Comparison of ENCODE assay signal across 13 mouse cellular contexts in the genomic region with DNA sequence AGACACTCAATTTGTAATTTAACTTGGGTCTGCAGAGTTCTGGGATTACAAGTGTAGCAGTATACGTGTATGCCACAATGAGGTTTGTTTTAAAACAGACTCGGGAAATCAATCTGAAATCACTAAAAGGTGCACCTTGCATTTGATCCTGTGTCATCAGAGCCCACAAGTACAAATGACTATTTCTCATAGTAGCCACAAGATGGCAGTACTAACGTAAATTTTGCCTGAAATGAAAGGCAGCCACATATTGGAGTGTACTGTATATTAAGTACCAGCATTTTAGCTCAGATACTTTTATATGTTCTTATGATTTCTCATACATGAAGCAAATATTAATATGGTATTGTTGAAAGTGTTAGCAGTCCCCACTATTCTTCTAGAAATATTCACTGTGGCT.
A peak's percentile ranks its signal among the peaks of the same experiment; 100 is the strongest.
DNase-seq lines count a peak whose midpoint lies in the region; ATAC-seq and TF ChIP-seq lines count a peak whose summit lies in the region.
"Had no signal": no experiment of that assay in that cellular context is flagged by ENCODE, and none has a peak within 500 bp of the region (broad histone marks: within the 10 kb centered on the region; RNA-seq: fewer than 3 reads in every experiment).

No protein-coding gene starts in this region.

- H3K27me3 ChIP-seq in liver, postnatal 0 days (ENCODE audit: insufficient read depth, low read length), result no peaks in the 10 kb centered on the region
- H3K27me3 ChIP-seq in forebrain, postnatal 0 days (ENCODE audit: insufficient read depth, low read length), result no peaks in the 10 kb centered on the region
- H3K27me3 ChIP-seq: CH12.LX; lung, embryonic 15.5 days had no signal

- no peak overlapping the region for H3K27ac ChIP-seq in gastrocnemius, adult 2 months
- H3K27ac ChIP-seq in liver, postnatal 0 days (ENCODE audit: low read depth), result no peak overlapping the region
- H3K27ac ChIP-seq in forebrain, postnatal 0 days (ENCODE audit: low read depth, low read length), result no peak overlapping the region
- H3K27ac ChIP-seq: lung, embryonic 15.5 days had no signal

- H3K9ac ChIP-seq in liver, postnatal 0 days (replicated peaks), result no peak overlapping the region
- H3K9ac ChIP-seq in forebrain, postnatal 0 days, result no peak overlapping the region
- H3K9ac ChIP-seq: lung, embryonic 15.5 days had no signal

- no peak overlapping the region for H3K4me3 ChIP-seq in gastrocnemius, adult 2 months
- no peak overlapping the region for H3K4me3 ChIP-seq in liver, postnatal 0 days (ENCODE audit: low read depth, low read length)
- H3K4me3 ChIP-seq in forebrain, postnatal 0 days (ENCODE audit: low read depth, low read length), result no peak overlapping the region
- H3K4me3 ChIP-seq: lung, embryonic 15.5 days; myocyte had no signal

- no peaks in the 10 kb centered on the region for H3K9me3 ChIP-seq in liver, postnatal 0 days (ENCODE audit: low read length)
- no peaks in the 10 kb centered on the region for H3K9me3 ChIP-seq in forebrain, postnatal 0 days (ENCODE audit: low read length)
- H3K9me3 ChIP-seq: lung, embryonic 15.5 days had no signal

- 13% methylated on average over 3 of the region's 3 CpGs for WGBS in liver, postnatal 0 days (ENCODE audit: insufficient replicate concordance)
- 26% methylated on average over 3 of the region's 3 CpGs for WGBS in forebrain, postnatal 0 days

- DNase-seq in gastrocnemius, adult 2 months, result no peak
- DNase-seq in gastrocnemius, postnatal 36 days, result no peak
- no peak for DNase-seq in liver, postnatal 0 days
- DNase-seq in liver (no peak), NIH3T3 (ENCODE audit: low read depth) (peak; percentile 38)
- peak; percentile 12 for DNase-seq in forebrain, postnatal 0 days
- DNase-seq in left cerebral cortex, postnatal 14 days (ENCODE audit: low spot score in 2 of 2), result no peak
- DNase-seq in Muller cell, postnatal 12 days (ENCODE audit: inconsistent ontology term), result no peak
- DNase-seq: heart, postnatal 36 days; kidney, postnatal 10 days had no signal

- H3K4me2 ChIP-seq in liver, postnatal 0 days (ENCODE audit: low read depth, low read length), result no peak overlapping the region
- no peak overlapping the region for H3K4me2 ChIP-seq in forebrain, postnatal 0 days (ENCODE audit: low read depth)
- H3K4me2 ChIP-seq: lung, embryonic 15.5 days had no signal

- peak; percentile 52 for TF ChIP-seq CTCF in gastrocnemius, adult 2 months (IDR thresholded peaks at IDR 0.05)
- peak; percentile 34 for TF ChIP-seq CTCF in liver, postnatal 0 days (IDR thresholded peaks at IDR 0.05; ENCODE audit: low read depth)
- peak; percentile 48 for TF ChIP-seq CTCF in forebrain, postnatal 0 days (IDR thresholded peaks at IDR 0.05; ENCODE audit: low read depth)

- no peak for ATAC-seq in liver, postnatal 0 days
- ATAC-seq in forebrain, postnatal 0 days, result peak; percentile 23; the same call in 1 of the 2 replicates

- no peaks in the 10 kb centered on the region for H3K4me1 ChIP-seq in liver, postnatal 0 days (ENCODE audit: insufficient read depth)
- no peaks in the 10 kb centered on the region for H3K4me1 ChIP-seq in forebrain, postnatal 0 days (ENCODE audit: insufficient read depth)
- H3K4me1 ChIP-seq: lung, embryonic 15.5 days had no signal

- TF ChIP-seq EP300 in liver, postnatal 0 days (IDR thresholded peaks at IDR 0.05; ENCODE audit: low read depth), result no peak

- intact Hi-C loops in gastrocnemius, adult 2 months (cut with DNase I), result loop anchor here (10.0 kb wide), 1 partner anchor 439 kb away; no protein-coding TSS in a partner anchor
- intact Hi-C loops in gastrocnemius, postnatal 36 days (cut with DNase I), result no loop called here
- intact Hi-C loops in left cerebral cortex, postnatal 14 days (cut with DNase I), result loop anchor here (10.0 kb wide), 1 partner anchor 549 kb away; no protein-coding TSS in a partner anchor

- no peaks in the 10 kb centered on the region for H3K36me3 ChIP-seq in liver, postnatal 0 days (replicated peaks; ENCODE audit: insufficient read depth, low read length)
- no peaks in the 10 kb centered on the region for H3K36me3 ChIP-seq in forebrain, postnatal 0 days (ENCODE audit: insufficient read depth)
- H3K36me3 ChIP-seq: lung, embryonic 15.5 days had no signal

Comparison
In these comparisons a context has a peak if more than half of its experiments do, and no peak if none do; other contexts are left out.
1. DNase-seq: peak in NIH3T3 (single experiment) and forebrain, postnatal 0 days (single experiment); none in gastrocnemius, adult 2 months (single experiment), gastrocnemius, postnatal 36 days (0 of 2), liver, postnatal 0 days (single experiment), liver (single experiment), left cerebral cortex, postnatal 14 days (0 of 2) and Muller cell, postnatal 12 days (single experiment).
2. Peak in every context shown above with its lines, with median percentiles within 50 percentile points of each other: CTCF ChIP-seq.